Mouse (Mus musculus): ENCODE measurements at regions not wholly inside any gene's neighbourhood (a gene's known extent, or its start where the extent isn't known, plus 50 kb on each side); places are given as distances from the start of the nearest gene placed in this dataset.

- no peak for DNase-seq (ENCODE audit: low spot score)
Observed at GRCm38 (mm10) chr14:104688440-104688839, 166.0 kb upstream of the Rnf219 start.

- no peak for DNase-seq (ENCODE audit: low spot score)
Observed at GRCm38 (mm10) chr14:104676810-104677209, 154.4 kb upstream of the Rnf219 start.

- no peak for DNase-seq (ENCODE audit: low spot score)
Observed at GRCm38 (mm10) chr14:104661696-104662095, 139.3 kb upstream of the Rnf219 start.

GRCm38 (mm10) chr14:104658751-104659150 is 136.3 kb upstream of the Rnf219 start:
- DNase-seq (ENCODE audit: low spot score), result no peak

GRCm38 (mm10) chr14:104649980-104650379 is 127.5 kb upstream of the Rnf219 start:
- no peak for DNase-seq (ENCODE audit: low spot score)

- DNase-seq (ENCODE audit: low spot score), result no peak
Observed at GRCm38 (mm10) chr14:104644626-104645025, 122.2 kb upstream of the Rnf219 start.

- DNase-seq (ENCODE audit: low spot score), result no peak
Observed at GRCm38 (mm10) chr14:104642783-104643182, 120.3 kb upstream of the Rnf219 start.

GRCm38 (mm10) chr14:104639300-104639699 is 116.9 kb upstream of the Rnf219 start:
- DNase-seq (ENCODE audit: low spot score), result no peak

GRCm38 (mm10) chr14:104611467-104611866 is 89.0 kb upstream of the Rnf219 start:
- DNase-seq (ENCODE audit: low spot score), result no peak

- DNase-seq (ENCODE audit: low spot score), result no peak
Observed at GRCm38 (mm10) chr14:104610378-104610777, 87.9 kb upstream of the Rnf219 start.

GRCm38 (mm10) chr14:104594851-104595250 is 72.4 kb upstream of the Rnf219 start:
- no peak for DNase-seq (ENCODE audit: low spot score)
